24 mouse cellular contexts compared by ENCODE assay signal in the genomic region with DNA sequence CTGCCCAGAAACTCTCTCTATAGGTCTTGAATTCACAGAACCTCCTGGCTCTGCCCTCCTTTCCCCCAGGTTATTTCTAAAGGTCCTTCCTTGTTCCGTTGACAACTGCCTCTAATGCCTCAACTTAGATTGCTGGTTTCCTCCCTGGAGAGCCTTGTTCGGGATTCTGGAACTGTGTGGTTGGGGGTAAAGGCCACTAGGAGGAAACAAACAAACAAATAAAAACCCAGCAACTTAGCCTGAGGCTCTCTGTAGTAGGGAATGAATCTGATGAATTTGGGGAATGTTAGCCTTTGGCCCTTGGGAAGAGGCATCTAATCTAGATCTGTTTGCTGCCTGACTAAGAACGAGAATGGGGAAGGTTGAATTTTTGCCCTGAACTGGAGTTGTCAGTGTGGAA. TPM values are rescaled to one million over a fixed set of nuclear protein-coding genes. Genes with fewer than 3 reads are reported as not detected.
DNase-seq lines count a peak whose midpoint lies in the region; ATAC-seq and TF ChIP-seq lines count a peak whose summit lies in the region.
"Had no signal": no experiment of that assay in that cellular context is flagged by ENCODE, and none has a peak within 500 bp of the region (broad histone marks: within the 10 kb centered on the region; RNA-seq: fewer than 3 reads in every experiment).

No protein-coding gene starts in this region.

- H3K9ac ChIP-seq in kidney, postnatal 0 days (ENCODE audit: low read depth, low read length), result no peak overlapping the region
- no peak overlapping the region for H3K9ac ChIP-seq in ES-Bruce4 (ENCODE audit: low read depth, poor library complexity, severe bottlenecking)
- H3K9ac ChIP-seq: embryonic facial prominence, embryonic 12.5 days; embryonic facial prominence, embryonic 15.5 days; forebrain, embryonic 12.5 days; forebrain, embryonic 15.5 days; hindbrain, embryonic 12.5 days; hindbrain, embryonic 15.5 days had no signal

- TF ChIP-seq CTCF in kidney, postnatal 0 days (IDR thresholded peaks at IDR 0.05; ENCODE audit: low read depth), result no peak
- no peak for TF ChIP-seq CTCF in ES-Bruce4 (IDR thresholded peaks at IDR 0.05; ENCODE audit: low read depth, low read length)

- no peaks in the 10 kb centered on the region for H3K9me3 ChIP-seq in kidney, postnatal 0 days (replicated peaks; ENCODE audit: low read length)
- H3K9me3 ChIP-seq in ES-Bruce4 (replicated peaks; ENCODE audit: control insufficient read depth, insufficient read depth, low read length, poor library complexity, severe bottlenecking), result no peaks in the 10 kb centered on the region
- no peaks in the 10 kb centered on the region for H3K9me3 ChIP-seq in hindbrain, embryonic 10.5 days
- H3K9me3 ChIP-seq: embryonic facial prominence, embryonic 12.5 days; embryonic facial prominence, embryonic 15.5 days; forebrain, embryonic 12.5 days; forebrain, embryonic 15.5 days; G1E; hindbrain, embryonic 12.5 days; hindbrain, embryonic 15.5 days had no signal

- H3K27ac ChIP-seq in kidney, postnatal 0 days, result no peak overlapping the region
- peak overlapping the region; percentile 47; the same call in 1 of the 2 replicates for H3K27ac ChIP-seq in ES-Bruce4 (ENCODE audit: insufficient read depth, low read length)
- no peak overlapping the region for H3K27ac ChIP-seq in hindbrain, embryonic 10.5 days
- H3K27ac ChIP-seq: embryonic facial prominence, embryonic 12.5 days; embryonic facial prominence, embryonic 15.5 days; forebrain, embryonic 12.5 days; forebrain, embryonic 15.5 days; hindbrain, embryonic 12.5 days; hindbrain, embryonic 15.5 days had no signal

- no peaks in the 10 kb centered on the region for H3K4me1 ChIP-seq in kidney, postnatal 0 days (replicated peaks; ENCODE audit: insufficient read depth, low read length)
- H3K4me1 ChIP-seq in ES-Bruce4 (ENCODE audit: control insufficient read depth, insufficient read depth, low read length), result peaks cover 2% of the 10 kb centered on the region
- H3K4me1 ChIP-seq in hindbrain, embryonic 10.5 days (replicated peaks), result 0 out of 2 replicates have a peak, but pooled peaks cover 11% of the 10 kb centered on the region
- H3K4me1 ChIP-seq: embryonic facial prominence, embryonic 12.5 days; embryonic facial prominence, embryonic 15.5 days; forebrain, embryonic 12.5 days; forebrain, embryonic 15.5 days; hindbrain, embryonic 12.5 days; hindbrain, embryonic 15.5 days had no signal

- H3K27me3 ChIP-seq in kidney, postnatal 0 days (ENCODE audit: insufficient read depth, low read length), result no peaks in the 10 kb centered on the region
- H3K27me3 ChIP-seq in ES-Bruce4 (ENCODE audit: control insufficient read depth, insufficient read depth, low read length, poor library complexity, severe bottlenecking), result no peaks in the 10 kb centered on the region
- no peaks in the 10 kb centered on the region for H3K27me3 ChIP-seq in hindbrain, embryonic 10.5 days (ENCODE audit: insufficient read depth, poor library complexity, severe bottlenecking)
- H3K27me3 ChIP-seq: embryonic facial prominence, embryonic 15.5 days; forebrain, embryonic 12.5 days; forebrain, embryonic 15.5 days; hindbrain, embryonic 12.5 days; hindbrain, embryonic 15.5 days had no signal

- no peak overlapping the region for H3K4me3 ChIP-seq in kidney, postnatal 0 days (replicated peaks; ENCODE audit: low read depth, low read length)
- no peak overlapping the region for H3K4me3 ChIP-seq in ES-Bruce4 (ENCODE audit: low read depth, low read length)
- no peak overlapping the region for H3K4me3 ChIP-seq in hindbrain, embryonic 10.5 days
- H3K4me3 ChIP-seq: embryonic facial prominence, embryonic 12.5 days; embryonic facial prominence, embryonic 15.5 days; erythroblast, embryonic 14.5 days; forebrain, embryonic 12.5 days; forebrain, embryonic 15.5 days; hindbrain, embryonic 12.5 days; hindbrain, embryonic 15.5 days had no signal

- H3K4me2 ChIP-seq in kidney, postnatal 0 days (ENCODE audit: low read length), result no peak overlapping the region
- H3K4me2 ChIP-seq: embryonic facial prominence, embryonic 12.5 days; embryonic facial prominence, embryonic 15.5 days; forebrain, embryonic 12.5 days; forebrain, embryonic 15.5 days; hindbrain, embryonic 12.5 days; hindbrain, embryonic 15.5 days had no signal

- WGBS in kidney, postnatal 0 days, result 57% methylated on average over 3 of the region's 3 CpGs
- WGBS in hindbrain, embryonic 10.5 days, result 57% methylated on average over 3 of the region's 3 CpGs

- no peak for ATAC-seq in kidney, postnatal 0 days (replicated peaks; ENCODE audit: low FRiP score, low read depth)
- ATAC-seq: activated CD4-positive, CD25-positive, alpha-beta regulatory T cell, adult 4 months; forebrain, embryonic 15.5 days had no signal

- no peaks in the 10 kb centered on the region for H3K36me3 ChIP-seq in kidney, postnatal 0 days (ENCODE audit: insufficient read depth, low read length)
- H3K36me3 ChIP-seq in ES-Bruce4 (ENCODE audit: control insufficient read depth, insufficient read depth, low read length, poor library complexity, severe bottlenecking), result no peaks in the 10 kb centered on the region
- no peaks in the 10 kb centered on the region for H3K36me3 ChIP-seq in hindbrain, embryonic 10.5 days
- H3K36me3 ChIP-seq: embryonic facial prominence, embryonic 12.5 days; embryonic facial prominence, embryonic 15.5 days; forebrain, embryonic 12.5 days; forebrain, embryonic 15.5 days; G1E; hindbrain, embryonic 12.5 days; hindbrain, embryonic 15.5 days had no signal

- DNase-seq in kidney, postnatal 0 days (ENCODE audit: low spot score), result peak; percentile 4
- no peak for DNase-seq in kidney, adult 11 months
- DNase-seq in ZHBTc4 (ENCODE audit: low read depth, low spot score), result peak; percentile 48
- DNase-seq in hindbrain, embryonic 10.5 days (ENCODE audit: low spot score), result no peak
- no peak for DNase-seq in adrenal gland, adult (ENCODE audit: inconsistent age in 2 of 2, low spot score in 1 of 2)
- DNase-seq: adrenal gland, postnatal 14 days; cerebellum, adult 11 months; cerebellum, adult 2 months; cerebellum, adult 9-11 months; cerebellum, postnatal 25 days; gastrocnemius, postnatal 25 days; heart, adult 18-20 months; heart, postnatal 4 days; kidney, adult 18-20 months had no signal

- no peak for TF ChIP-seq POLR2A in ES-Bruce4 (IDR thresholded peaks at IDR 0.05; ENCODE audit: insufficient read depth, low read length)

- no peak for TF ChIP-seq EP300 in ES-Bruce4 (IDR thresholded peaks at IDR 0.05; ENCODE audit: insufficient read depth, low read depth, low read length)

RNA-seq across cellular contexts. Expression of a gene that starts 13.6 kb away (rescaled TPM):
- 0.27 and 0.30 TPM in 2 replicates for polyA plus RNA-seq in kidney, postnatal 0 days (2015; fragmentation: Nextera tagmentation; extraction: Ambion mirVana)
- 3.2 and 4.5 TPM in 2 replicates for polyA plus RNA-seq in ES-Bruce4 (2011; ENCODE audit: insufficient read depth, insufficient read length, low read depth, missing spikeins)
- polyA plus RNA-seq in hindbrain, embryonic 10.5 days (2016; fragmentation: Nextera tagmentation; extraction: Ambion mirVana), result 1.5 and 1.8 TPM in 2 replicates
- polyA plus RNA-seq: activated CD4-positive, CD25-positive, alpha-beta regulatory T cell, adult 4 months had no signal

Comparison
In these comparisons a context has a peak if more than half of its experiments do, and no peak if none do; other contexts are left out.
1. DNase-seq: peak in kidney, postnatal 0 days (single experiment) and ZHBTc4 (single experiment); none in kidney, adult 11 months (single experiment), hindbrain, embryonic 10.5 days (single experiment) and adrenal gland, adult (0 of 2).